Mouse (Mus musculus): ENCODE results near the gene Gm28230. TPM values are rescaled to one million over a fixed set of nuclear protein-coding genes. Genes with fewer than 3 reads are reported as not detected.

The Gm28230 gene
- total RNA-seq, 2 experiments from 2014 or later: not detected

GRCm38 (mm10) chr2:74732513-74733316 is 6.2 kb downstream of the Gm28230 start:
- intact Hi-C loops (cut with DNase I): no loop called here
- no peak for DNase-seq (ENCODE audit: extremely low spot score in 1 of 2, low spot score in 2 of 2)

- intact Hi-C loops (cut with DNase I): no loop called here
- no peak for DNase-seq (ENCODE audit: extremely low spot score in 1 of 2, low spot score in 2 of 2)
Observed at GRCm38 (mm10) chr2:74733317-74733661, 6.8 kb downstream of the Gm28230 start.

- DNase-seq (ENCODE audit: extremely low spot score in 1 of 2, low spot score in 2 of 2): no peak
- intact Hi-C loops (cut with DNase I): no loop called here
Observed at GRCm38 (mm10) chr2:74733765-74734164, 7.2 kb downstream of the Gm28230 start.

GRCm38 (mm10) chr2:74734451-74734850 is 7.9 kb downstream of the Gm28230 start:
- intact Hi-C loops (cut with DNase I): no loop called here
- no peak for DNase-seq (ENCODE audit: extremely low spot score in 1 of 2, low spot score in 2 of 2)

GRCm38 (mm10) chr2:74734996-74735811 is 8.7 kb downstream of the Gm28230 start:
- intact Hi-C loops (cut with DNase I): no loop called here
- DNase-seq (ENCODE audit: extremely low spot score in 1 of 2, low spot score in 2 of 2): no peak

- DNase-seq (ENCODE audit: extremely low spot score in 1 of 2, low spot score in 2 of 2): no peak
- intact Hi-C loops (cut with DNase I): no loop called here
Observed at GRCm38 (mm10) chr2:74735851-74736687, 9.5 kb downstream of the Gm28230 start.

- intact Hi-C loops (cut with DNase I): no loop called here
- DNase-seq (ENCODE audit: extremely low spot score in 1 of 2, low spot score in 2 of 2): no peak
Observed at GRCm38 (mm10) chr2:74736688-74737577, 10.4 kb downstream of the Gm28230 start.

GRCm38 (mm10) chr2:74737578-74738070 is 11.1 kb downstream of the Gm28230 start:
- intact Hi-C loops (cut with DNase I): no loop called here
- no peak for DNase-seq (ENCODE audit: extremely low spot score in 1 of 2, low spot score in 2 of 2)

GRCm38 (mm10) chr2:74738623-74739475 is 12.3 kb downstream of the Gm28230 start:
- no peak for DNase-seq (ENCODE audit: extremely low spot score in 1 of 2, low spot score in 2 of 2)
- intact Hi-C loops (cut with DNase I): no loop called here

GRCm38 (mm10) chr2:74739476-74739800 is 12.9 kb downstream of the Gm28230 start:
- DNase-seq (ENCODE audit: extremely low spot score in 1 of 2, low spot score in 2 of 2): no peak
- intact Hi-C loops (cut with DNase I): no loop called here

GRCm38 (mm10) chr2:74739869-74740268 is 13.3 kb downstream of the Gm28230 start:
- intact Hi-C loops (cut with DNase I): no loop called here
- no peak for DNase-seq (ENCODE audit: extremely low spot score in 1 of 2, low spot score in 2 of 2)

GRCm38 (mm10) chr2:74740311-74741091 is 14.0 kb downstream of the Gm28230 start:
- intact Hi-C loops (cut with DNase I): no loop called here
- DNase-seq (ENCODE audit: extremely low spot score in 1 of 2, low spot score in 2 of 2): no peak

GRCm38 (mm10) chr2:74741252-74741978 is 14.9 kb downstream of the Gm28230 start:
- intact Hi-C loops (cut with DNase I): no loop called here
- DNase-seq (ENCODE audit: extremely low spot score in 1 of 2, low spot score in 2 of 2): no peak

GRCm38 (mm10) chr2:74741979-74742277 is 15.4 kb downstream of the Gm28230 start:
- no peak for DNase-seq (ENCODE audit: extremely low spot score in 1 of 2, low spot score in 2 of 2)
- intact Hi-C loops (cut with DNase I): no loop called here

GRCm38 (mm10) chr2:74745540-74746297 is 19.2 kb downstream of the Gm28230 start:
- intact Hi-C loops (cut with DNase I): no loop called here
- no peak for DNase-seq (ENCODE audit: extremely low spot score in 1 of 2, low spot score in 2 of 2)

All from left cerebral cortex, postnatal 10 days (tissue).